Mouse (Mus musculus) spleen, adult 18-20 months (tissue): ENCODE results near the gene Evx1.
"Not testable (repeated sequence)": the region's sequence is repeated elsewhere in the genome, so short reads cannot be mapped to it uniquely, and the experiment has no call there.

Experiments used
- DNase-seq, 2 experiments: peaks; one replicate each; pipeline ENCODE4 v3.0.0; 2022; ENCODE audit warnings: mixed read lengths in 2 of 2

The Evx1 gene

GRCm38 (mm10) chr6:52321826-52322315 is 8.6 kb downstream of the Evx1 start:
- DNase-seq: no peak

GRCm38 (mm10) chr6:52322721-52323215 is 9.5 kb downstream of the Evx1 start:
- DNase-seq: no peak

GRCm38 (mm10) chr6:52323292-52323691 is 10.0 kb downstream of the Evx1 start:
- DNase-seq: no peak

- no peak for DNase-seq
Observed at GRCm38 (mm10) chr6:52324061-52324460, 10.8 kb downstream of the Evx1 start.

GRCm38 (mm10) chr6:52346816-52347215 is 33.5 kb downstream of the Evx1 start:
- not testable (repeated sequence) for DNase-seq

- no peak for DNase-seq
Observed at GRCm38 (mm10) chr6:52366021-52366420, 52.7 kb downstream of the Evx1 start.

GRCm38 (mm10) chr6:52366533-52366932 is 53.2 kb downstream of the Evx1 start:
- no peak for DNase-seq

- no peak for DNase-seq
Observed at GRCm38 (mm10) chr6:52367067-52367466, 53.8 kb downstream of the Evx1 start.
